Comparison of ENCODE assay signal across 1 mouse cellular context in the genomic region with DNA sequence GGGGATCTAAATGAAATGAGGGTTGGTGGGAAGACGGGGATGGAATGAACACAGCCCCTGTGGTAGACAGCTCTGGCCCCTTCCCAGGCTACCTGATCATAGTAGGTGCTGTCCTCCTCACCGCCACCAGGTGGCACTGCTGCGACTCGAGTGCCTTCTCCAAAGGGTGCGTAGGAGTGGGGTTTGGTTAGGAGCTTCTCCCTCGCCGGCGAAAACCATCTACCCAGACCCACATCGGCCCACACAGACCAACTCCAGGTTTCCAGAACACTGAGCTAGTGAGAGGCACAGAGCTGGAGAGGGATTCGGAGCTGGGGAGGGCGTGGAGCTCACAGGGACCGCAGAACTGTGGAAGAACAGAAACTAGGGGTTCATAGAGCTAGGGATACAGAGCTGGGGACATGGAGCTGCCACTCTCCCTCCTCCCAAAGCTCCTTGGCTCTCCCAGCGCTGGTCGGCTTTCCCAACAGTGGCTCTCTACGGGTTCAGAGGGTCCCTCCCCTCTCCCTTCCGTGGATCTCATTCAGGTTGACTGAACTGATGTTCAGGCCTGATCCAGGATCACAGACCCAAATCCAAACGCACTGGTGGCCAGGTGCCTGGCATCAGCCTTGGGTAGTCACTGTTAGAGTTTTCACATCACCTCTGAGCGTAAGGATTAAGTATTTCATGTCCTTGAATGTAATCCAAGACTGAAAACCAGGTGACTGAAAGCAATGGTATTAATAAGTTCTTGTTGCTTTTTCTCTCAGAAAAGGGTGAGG.
TF ChIP-seq lines count a peak whose summit lies in the region.

No protein-coding gene starts in this region.

TF ChIP-seq in myocyte, 11 proteins besides CTCF, POLR2A, EP300 and RAD21:
- no peak for TF ChIP-seq REST (IDR thresholded peaks at IDR 0.05; ENCODE audit: insufficient read depth, insufficient read length)
- TF ChIP-seq POLR2AphosphoS2 (IDR thresholded peaks at IDR 0.05; ENCODE audit: insufficient read length, low read depth) = peak; percentile 67
